Mouse (Mus musculus) testis, adult 2 months (tissue): ENCODE measurements at regions not wholly inside any gene's neighbourhood (a gene's known extent, or its start where the extent isn't known, plus 50 kb on each side); places are given as distances from the start of the nearest gene placed in this dataset.

Experiments used
- H3K27ac ChIP-seq: fragments of 200-500 bp; 2 replicates; pipeline ENCODE4 v1.5.1; 2012; ENCODE audit warnings: low read depth, low read length; ENCODE audit not compliant: control insufficient read depth, insufficient read depth
- H3K27me3 ChIP-seq: fragments of 200-500 bp; 2 replicates; pipeline ENCODE4 v1.6.1; 2012; ENCODE audit warnings: mild to moderate bottlenecking, low read length, moderate library complexity; ENCODE audit not compliant: control insufficient read depth, insufficient read depth
- H3K36me3 ChIP-seq: fragments of 200-500 bp; 2 replicates; pipeline ENCODE4 v1.6.1; 2012; ENCODE audit warnings: mild to moderate bottlenecking, low read length; ENCODE audit not compliant: control insufficient read depth, insufficient read depth
- H3K4me1 ChIP-seq: fragments of 200-500 bp; 2 replicates; pipeline ENCODE4 v1.6.1; 2012; ENCODE audit warnings: low read length; ENCODE audit not compliant: control insufficient read depth, insufficient read depth
- H3K4me3 ChIP-seq: fragments of 200-500 bp; 2 replicates; pipeline ENCODE4 v1.5.1; 2012; ENCODE audit warnings: low read depth, mild to moderate bottlenecking, low read length, moderate library complexity, mixed read lengths; ENCODE audit not compliant: control insufficient read depth
- CTCF ChIP-seq: fragments of 200-500 bp; IDR thresholded peaks from 2 replicates; pipeline ENCODE4 v1.5.1; 2012; ENCODE audit warnings: low read depth, mild to moderate bottlenecking, inconsistent platforms, low read length, moderate library complexity; ENCODE audit not compliant: control insufficient read depth, insufficient read depth, insufficient replicate concordance
- POLR2A ChIP-seq: fragments of 200-500 bp; IDR thresholded peaks from 2 replicates; pipeline ENCODE4 v1.6.1; 2012; ENCODE audit warnings: low read depth, mild to moderate bottlenecking, inconsistent platforms, low read length, moderate library complexity; ENCODE audit not compliant: control insufficient read depth

GRCm38 (mm10) chr13:60237091-60237490 is 59.9 kb upstream of the Gas1 start:
- Histone ChIP-seq H3K36me3 (no peaks in the 10 kb centered on the region), H3K4me1 (no peaks in the 10 kb centered on the region), H3K27ac (no peak overlapping the region), H3K27me3 (no peaks in the 10 kb centered on the region), H3K4me3 (no peak overlapping the region)
- TF ChIP-seq POLR2A = no peak
- TF ChIP-seq CTCF = no peak

GRCm38 (mm10) chr13:60242447-60243109 is 65.4 kb upstream of the Gas1 start:
- no peaks in the 10 kb centered on the region for H3K27me3 ChIP-seq
- H3K27ac ChIP-seq = no peak overlapping the region
- no peaks in the 10 kb centered on the region for H3K36me3 ChIP-seq
- no peak overlapping the region for H3K4me3 ChIP-seq
- peaks cover 6% of the 10 kb centered on the region for H3K4me1 ChIP-seq
- no peak for TF ChIP-seq POLR2A
- TF ChIP-seq CTCF = no peak

GRCm38 (mm10) chr13:60243110-60243481 is 65.9 kb upstream of the Gas1 start:
- Histone ChIP-seq H3K27ac (no peak overlapping the region), H3K4me3 (no peak overlapping the region), H3K4me1 (peaks cover 9% of the 10 kb centered on the region), H3K27me3 (no peaks in the 10 kb centered on the region), H3K36me3 (no peaks in the 10 kb centered on the region)
- TF ChIP-seq CTCF (no peak), POLR2A (no peak)

- H3K27me3 ChIP-seq = no peaks in the 10 kb centered on the region
- no peaks in the 10 kb centered on the region for H3K36me3 ChIP-seq
- no peak overlapping the region for H3K27ac ChIP-seq
- no peak overlapping the region for H3K4me3 ChIP-seq
- no peaks in the 10 kb centered on the region for H3K4me1 ChIP-seq
- TF ChIP-seq POLR2A (no peak), CTCF (no peak)
These were observed 78.0 kb upstream of the Gas1 start for GRCm38 (mm10) chr13:60255162-60255561.

- no peak for TF ChIP-seq CTCF
- TF ChIP-seq POLR2A = no peak
- Histone ChIP-seq H3K4me3 (no peak overlapping the region), H3K27ac (no peak overlapping the region), H3K36me3 (no peaks in the 10 kb centered on the region), H3K27me3 (no peaks in the 10 kb centered on the region), H3K4me1 (no peaks in the 10 kb centered on the region)
These were observed 78.5 kb upstream of the Gas1 start for GRCm38 (mm10) chr13:60255715-60256114.

- no peaks in the 10 kb centered on the region for H3K36me3 ChIP-seq
- no peaks in the 10 kb centered on the region for H3K4me1 ChIP-seq
- H3K4me3 ChIP-seq = no peak overlapping the region
- H3K27me3 ChIP-seq = no peaks in the 10 kb centered on the region
- H3K27ac ChIP-seq = no peak overlapping the region
- TF ChIP-seq POLR2A (no peak), CTCF (no peak)
These were observed 79.8 kb upstream of the Gas1 start for GRCm38 (mm10) chr13:60256997-60257396.

DNA sequence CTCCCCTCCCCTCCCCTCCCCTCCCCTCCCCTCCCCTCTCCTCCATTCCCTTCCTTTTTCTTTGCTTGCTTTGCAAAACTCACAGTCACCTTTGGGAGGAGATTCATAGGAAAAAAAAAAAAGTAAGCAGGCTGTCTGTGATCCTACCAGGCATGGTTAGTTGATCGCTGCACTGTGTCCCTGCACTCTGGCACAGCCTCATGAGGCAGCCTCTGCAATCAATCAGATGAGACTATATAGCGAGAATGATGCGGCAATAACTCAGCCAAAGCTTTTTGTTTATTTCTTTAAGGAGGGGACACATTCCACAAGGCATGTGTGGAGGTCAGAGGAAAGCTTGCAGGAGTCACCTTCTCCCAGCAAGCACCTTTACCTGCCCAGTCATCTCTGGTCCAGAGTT is 80.7 kb upstream of the Gas1 start:
- Histone ChIP-seq H3K4me3 (no peak overlapping the region), H3K27me3 (no peaks in the 10 kb centered on the region), H3K27ac (no peak overlapping the region), H3K36me3 (no peaks in the 10 kb centered on the region), H3K4me1 (no peaks in the 10 kb centered on the region)
- TF ChIP-seq POLR2A (no peak), CTCF (no peak)

DNA sequence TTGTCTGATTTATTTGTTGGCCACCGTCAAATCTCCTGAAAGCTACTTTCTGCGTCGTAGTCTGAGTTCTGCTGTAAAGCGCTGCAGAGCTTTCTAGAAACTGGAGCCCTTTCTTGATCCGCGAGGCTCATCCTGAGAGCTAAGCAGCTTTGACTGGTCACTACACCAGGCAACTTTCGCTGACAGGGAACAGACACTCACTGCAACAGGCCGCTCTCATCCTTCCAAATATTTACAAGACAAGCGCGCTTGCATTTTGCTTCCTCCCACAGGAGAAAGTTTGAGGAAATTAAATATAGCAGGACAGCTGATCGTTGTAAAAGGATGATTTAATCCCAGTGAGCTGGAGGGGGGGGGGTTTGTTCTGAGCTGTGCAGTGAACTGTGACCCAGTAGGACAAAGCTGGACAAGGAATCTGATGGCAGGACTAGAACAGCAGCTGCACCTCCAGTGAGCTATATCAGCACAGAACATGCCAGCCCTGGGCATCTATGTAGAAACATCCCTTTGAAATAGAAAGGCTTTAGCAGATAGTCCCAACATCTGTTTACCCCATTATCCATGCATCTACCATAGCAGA is 85.4 kb upstream of the Gas1 start:
- H3K4me1 ChIP-seq = no peaks in the 10 kb centered on the region; the same call in 1 of the 2 replicates
- TF ChIP-seq POLR2A (no peak), CTCF (no peak)

More for the DNA sequence above, 85.4 kb upstream of the Gas1 start:
- Histone ChIP-seq H3K4me3 (no peak overlapping the region), H3K27ac (no peak overlapping the region), H3K36me3 (no peaks in the 10 kb centered on the region), H3K27me3 (no peaks in the 10 kb centered on the region)
